Mouse (Mus musculus) ES-Bruce4 (cell line): ENCODE results near the gene Glis1.

ENCODE experiments used
- CTCF ChIP-seq: IDR thresholded peaks from one replicate; pipeline ENCODE4 v1.8.1; 2011; ENCODE audit warnings: low read depth, low read length
- EP300 ChIP-seq: IDR thresholded peaks from 2 replicates; pipeline ENCODE4 v1.6.1; 2011; ENCODE audit warnings: low read depth, low read length; ENCODE audit not compliant: insufficient read depth

DNA sequence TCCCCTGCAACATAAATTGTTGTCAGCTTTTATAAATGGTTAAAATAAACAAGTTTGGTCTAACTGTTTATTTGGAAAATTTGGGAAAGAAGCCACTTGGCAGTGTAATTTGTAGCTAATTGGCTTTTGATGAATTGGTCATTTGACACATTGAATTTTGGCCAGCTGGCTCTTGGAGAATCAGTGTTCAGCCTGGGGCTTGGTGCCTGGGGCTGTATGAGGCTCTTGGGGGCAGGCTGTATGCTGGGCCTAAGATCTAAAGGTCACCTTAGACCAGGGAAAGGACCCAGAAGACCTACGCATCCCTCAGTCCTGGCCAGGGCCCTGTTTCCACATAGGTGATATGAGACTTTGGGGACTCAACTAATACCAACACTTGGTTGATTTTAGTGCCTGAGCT, 111.3 kb downstream of the Glis1 start:
- TF ChIP-seq EP300: no peak
- no peak for TF ChIP-seq CTCF
